Mouse (Mus musculus) left cerebral cortex, postnatal 36 days (tissue): ENCODE measurements around the gene Hils1. TPM values are rescaled to one million over a fixed set of nuclear protein-coding genes. Genes with fewer than 3 reads are reported as not detected.

ENCODE experiments used
- DNase-seq, 2 experiments: peaks; one replicate each; pipeline ENCODE4 v3.0.0; 2021 to 2022; ENCODE audit warnings: low spot score in 2 of 2, mixed read lengths in 1 of 2
- intact Hi-C: fragments of 180-260 bp; cut with DNase I; formaldehyde crosslinking; loops from one replicate; pipeline ENCODE4 v1.15.1; 2025
- total RNA-seq, 2 experiments: library from RNA; stranded (reverse); gene quantifications; 2 replicates each; pipeline ENCODE4 v1.2.3; 2021

The Hils1 gene
- total RNA-seq, 2 experiments from 2014 or later: not detected

GRCm38 (mm10) chr11:94985140-94985539 is 17.7 kb downstream of the Hils1 start:
- intact Hi-C loops: no loop called here
- no peak for DNase-seq

- intact Hi-C loops: no loop called here
- no peak for DNase-seq
These were observed 18.4 kb downstream of the Hils1 start for GRCm38 (mm10) chr11:94985822-94986221.

GRCm38 (mm10) chr11:94986435-94986834 is 19.0 kb downstream of the Hils1 start:
- DNase-seq: no peak
- intact Hi-C loops: no loop called here

- no peak for DNase-seq
- intact Hi-C loops: no loop called here
These were observed 19.9 kb downstream of the Hils1 start for GRCm38 (mm10) chr11:94987341-94987740.

GRCm38 (mm10) chr11:94987851-94988250 is 20.5 kb downstream of the Hils1 start:
- DNase-seq: no peak
- intact Hi-C loops: no loop called here

- peak in 1 of 2 experiments; percentile 58 for DNase-seq
- intact Hi-C loops: loop anchor here (1.0 kb wide), 1 partner anchor 10 kb away; no protein-coding TSS in a partner anchor
These were observed 21.6 kb downstream of the Hils1 start for GRCm38 (mm10) chr11:94988780-94989561.

GRCm38 (mm10) chr11:94989562-94990017 is 22.2 kb downstream of the Hils1 start:
- DNase-seq: peak; percentile 81 to 82
- intact Hi-C loops: loop anchor here (1.0 to 5.0 kb wide), 2 partner anchors 10 to 53 kb away; partner anchors contain the start of gene Pdk2

- intact Hi-C loops: loop anchor here (5.0 kb wide), 1 partner anchor 52 kb away; the partner anchor contains the start of gene Pdk2
- no peak for DNase-seq
These were observed 22.8 kb downstream of the Hils1 start for GRCm38 (mm10) chr11:94990102-94990748.

- DNase-seq: peak; percentile 93
- intact Hi-C loops: loop anchor here (5.0 kb wide), 1 partner anchor 51 kb away; the partner anchor contains the start of gene Pdk2
These were observed 23.6 kb downstream of the Hils1 start, which contains the start of gene Ppp1r9b for GRCm38 (mm10) chr11:94990749-94991577. TSS of gene Ppp1r9b (plus strand) at chr11:94991035.

- intact Hi-C loops: loop anchor here (5.0 kb wide), 1 partner anchor 50 kb away; the partner anchor contains the start of gene Pdk2
- DNase-seq: peak in 1 of 2 experiments; percentile 69
These were observed 24.5 kb downstream of the Hils1 start for GRCm38 (mm10) chr11:94991641-94992479.

- DNase-seq: no peak
- intact Hi-C loops: loop anchor here (5.0 kb wide), 1 partner anchor 50 kb away; the partner anchor contains the start of gene Pdk2
These were observed 25.0 kb downstream of the Hils1 start for GRCm38 (mm10) chr11:94992480-94992753.

GRCm38 (mm10) chr11:94992754-94993606 is 25.6 kb downstream of the Hils1 start:
- peak in 1 of 2 experiments; percentile 49 for DNase-seq
- intact Hi-C loops: loop anchor here (5.0 kb wide), 1 partner anchor 49 kb away; the partner anchor contains the start of gene Pdk2

GRCm38 (mm10) chr11:94994208-94994814 is 26.9 kb downstream of the Hils1 start:
- DNase-seq: no peak
- intact Hi-C loops: loop anchor here (5.0 kb wide), 1 partner anchor 48 kb away; the partner anchor contains the start of gene Pdk2

- DNase-seq: no peak
- intact Hi-C loops: loop anchor here (5.0 kb wide), 1 partner anchor 47 kb away; the partner anchor contains the start of gene Pdk2
These were observed 27.8 kb downstream of the Hils1 start for GRCm38 (mm10) chr11:94994947-94995772.

GRCm38 (mm10) chr11:94996101-94996500 is 28.7 kb downstream of the Hils1 start:
- no peak for DNase-seq
- intact Hi-C loops: no loop called here

GRCm38 (mm10) chr11:94996984-94997383 is 29.6 kb downstream of the Hils1 start:
- no peak for DNase-seq
- intact Hi-C loops: no loop called here
